Mouse (Mus musculus) heart, embryonic 12.5 days (tissue): Measurements from ENCODE around the gene Mrc1. TPM values are rescaled to one million over a fixed set of nuclear protein-coding genes. Genes with fewer than 3 reads are reported as not detected.

Experiments used
- ATAC-seq: fragments of 200-750 bp; cut with Nextera tagmentation; 2 replicates; pipeline ENCODE4 v1.8.0; 2017; ENCODE audit warnings: moderate TSS enrichment, moderate library complexity; ENCODE audit not compliant: insufficient number of reproducible peaks, low FRiP score
- H3K27ac ChIP-seq: fragments of 300-500 bp; sonication (generic); 2 replicates; pipeline ENCODE4 v1.5.1; 2016; ENCODE audit warnings: mild to moderate bottlenecking, moderate library complexity; ENCODE audit not compliant: poor library complexity, severe bottlenecking
- H3K27me3 ChIP-seq: fragments of 300-500 bp; sonication (generic); replicated peaks from 2 replicates; pipeline ENCODE4 v1.6.1; 2016; ENCODE audit warnings: mild to moderate bottlenecking, moderate library complexity
- H3K36me3 ChIP-seq: fragments of 300-500 bp; sonication (generic); 2 replicates; pipeline ENCODE4 v1.6.1; 2016; ENCODE audit warnings: mild to moderate bottlenecking, moderate library complexity
- H3K4me1 ChIP-seq: fragments of 300-500 bp; sonication (generic); replicated peaks from 2 replicates; pipeline ENCODE4 v1.6.1; 2016; ENCODE audit warnings: mild to moderate bottlenecking
- H3K4me2 ChIP-seq: fragments of 300-500 bp; sonication (generic); 2 replicates; pipeline ENCODE4 v1.6.1; 2016; ENCODE audit warnings: mild to moderate bottlenecking, moderate library complexity
- H3K4me3 ChIP-seq: fragments of 300-500 bp; sonication (generic); 2 replicates; pipeline ENCODE4 v1.5.1; 2016; ENCODE audit warnings: mild to moderate bottlenecking
- H3K9ac ChIP-seq: fragments of 300-500 bp; sonication (generic); 2 replicates; pipeline ENCODE4 v1.6.1; 2016; ENCODE audit warnings: mild to moderate bottlenecking, moderate library complexity
- H3K9me3 ChIP-seq: fragments of 300-500 bp; sonication (generic); replicated peaks from 2 replicates; pipeline ENCODE4 v1.6.1; 2016; ENCODE audit warnings: mild to moderate bottlenecking, moderate library complexity
- WGBS: fragments of 180-500 bp; shearing (Covaris S2); methylation state at CpG from one replicate; pipeline ENCODE4 v1.1.7; 2016; 5-methylcytosine and 5-hydroxymethylcytosine counted together
- polyA plus RNA-seq: library from polyadenylated mRNA; unstranded; fragments of >200 nt; fragmentation: Nextera tagmentation; extraction: Ambion mirVana; gene quantifications from 2 replicates; pipeline ENCODE4 v1.2.1, GENCODE M21; 2016

Gene Mrc1
- polyA plus RNA-seq, 1 experiment from 2014 or later: 3.0 TPM

DNA sequence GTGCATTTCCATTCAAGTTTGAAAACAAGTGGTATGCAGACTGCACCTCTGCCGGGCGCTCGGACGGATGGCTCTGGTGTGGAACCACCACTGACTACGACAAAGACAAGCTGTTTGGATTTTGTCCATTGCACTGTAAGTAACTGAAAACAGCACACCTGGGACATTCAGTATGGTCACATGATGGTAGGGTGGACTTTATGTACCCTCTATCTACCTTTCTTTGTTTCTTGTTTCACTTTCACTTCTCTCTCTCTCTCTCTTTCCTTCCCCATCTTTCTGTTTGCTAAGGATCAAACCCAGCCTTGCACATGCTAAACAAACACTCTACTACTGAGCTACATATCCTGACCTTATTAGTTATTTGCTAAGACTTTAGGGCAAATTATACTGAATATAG, 15.0 kb downstream of the Mrc1 start:
- Histone ChIP-seq H3K4me3 (no peak overlapping the region), H3K36me3 (no peaks in the 10 kb centered on the region), H3K4me1 (peaks cover 6% of the 10 kb centered on the region), H3K4me2 (no peak overlapping the region), H3K9me3 (no peaks in the 10 kb centered on the region), H3K9ac (no peak overlapping the region), H3K27ac (no peak overlapping the region), H3K27me3 (no peaks in the 10 kb centered on the region)
- 92% methylated on average over 5 of the region's 5 CpGs for WGBS
- no peak for ATAC-seq

GRCm38 (mm10) chr2:14244668-14245067, 15.5 kb downstream of the Mrc1 start:
- Histone ChIP-seq H3K4me1 (peaks cover under 1% of the 10 kb centered on the region; the same call in 1 of the 2 replicates), H3K27ac (no peak overlapping the region), H3K4me3 (no peak overlapping the region), H3K4me2 (no peak overlapping the region), H3K9ac (no peak overlapping the region), H3K9me3 (no peaks in the 10 kb centered on the region), H3K36me3 (no peaks in the 10 kb centered on the region), H3K27me3 (no peaks in the 10 kb centered on the region)
- no peak for ATAC-seq
- 75% methylated on average over 2 of the region's 2 CpGs for WGBS

DNA sequence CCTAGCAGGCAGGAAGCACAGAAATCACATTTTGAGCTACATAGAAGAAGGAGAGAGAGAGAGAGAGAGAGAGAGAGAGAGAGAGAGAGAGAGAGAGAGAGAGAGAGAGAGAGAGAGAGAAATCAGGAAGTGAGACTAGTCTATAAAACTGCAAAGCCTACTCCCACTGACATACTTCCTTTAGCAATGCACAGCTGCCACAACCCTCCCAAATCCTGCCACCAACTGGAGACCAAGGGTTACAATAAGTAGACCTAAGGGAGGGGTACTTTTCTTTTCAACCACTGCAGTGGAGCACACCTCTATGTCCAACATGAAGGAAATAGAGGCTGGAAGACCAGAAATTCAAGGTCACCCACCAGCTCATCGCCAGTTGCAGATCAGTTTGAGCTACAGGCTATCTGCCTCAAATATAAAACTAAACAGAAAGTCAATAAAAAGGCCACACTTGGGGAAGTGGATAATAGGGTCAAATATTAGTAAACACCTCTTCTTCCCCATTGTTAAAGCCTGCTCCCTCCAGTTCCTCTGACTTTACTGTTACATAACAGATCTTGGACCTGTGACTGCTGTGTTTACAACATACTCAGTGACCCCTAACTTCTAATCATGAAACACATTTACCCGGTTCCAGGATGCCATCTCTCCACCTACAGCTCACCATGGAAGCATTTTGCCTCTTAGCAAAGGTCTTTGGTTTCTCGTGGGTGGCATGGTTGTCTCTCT, 20.8 kb downstream of the Mrc1 start:
- Histone ChIP-seq H3K4me1 (no peaks in the 10 kb centered on the region), H3K9me3 (no peaks in the 10 kb centered on the region), H3K4me3 (no peak overlapping the region), H3K9ac (no peak overlapping the region), H3K36me3 (no peaks in the 10 kb centered on the region), H3K4me2 (no peak overlapping the region), H3K27ac (no peak overlapping the region), H3K27me3 (no peaks in the 10 kb centered on the region)
- no peak for ATAC-seq
- WGBS: 78% methylated on average over 3 of the region's 3 CpGs

DNA sequence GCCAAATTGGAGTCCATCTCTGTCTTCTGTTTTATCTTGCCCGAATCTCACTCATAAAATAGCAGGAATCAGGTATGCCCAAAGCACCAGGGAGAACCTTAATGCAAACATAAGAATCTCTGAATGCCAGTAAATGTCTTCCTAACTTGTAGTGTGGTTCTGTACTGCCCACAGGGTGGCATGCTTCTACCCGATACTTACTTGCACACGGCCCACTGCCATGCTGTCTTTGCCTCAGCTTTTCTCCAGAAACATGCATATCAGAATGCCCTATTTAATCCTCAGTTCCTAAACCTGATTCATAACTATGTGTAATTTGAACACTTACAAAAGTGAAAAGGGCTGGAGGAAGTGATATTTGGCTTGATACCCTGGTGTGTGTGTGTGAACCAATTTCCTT, 22.7 kb downstream of the Mrc1 start:
- 75% methylated on average over 3 of the region's 3 CpGs for WGBS
- Histone ChIP-seq H3K27ac (no peak overlapping the region), H3K4me3 (no peak overlapping the region), H3K4me1 (no peaks in the 10 kb centered on the region), H3K4me2 (no peak overlapping the region), H3K36me3 (no peaks in the 10 kb centered on the region), H3K9ac (no peak overlapping the region), H3K9me3 (no peaks in the 10 kb centered on the region), H3K27me3 (no peaks in the 10 kb centered on the region)
- no peak for ATAC-seq

- Histone ChIP-seq H3K36me3 (no peaks in the 10 kb centered on the region), H3K9ac (no peak overlapping the region), H3K27ac (no peak overlapping the region), H3K27me3 (no peaks in the 10 kb centered on the region), H3K4me1 (no peaks in the 10 kb centered on the region), H3K4me3 (no peak overlapping the region), H3K4me2 (no peak overlapping the region), H3K9me3 (no peaks in the 10 kb centered on the region)
- no peak for ATAC-seq
These were observed 29.2 kb downstream of the Mrc1 start for GRCm38 (mm10) chr2:14258345-14258850.

GRCm38 (mm10) chr2:14262090-14262489, 32.9 kb downstream of the Mrc1 start:
- Histone ChIP-seq H3K27me3 (no peaks in the 10 kb centered on the region), H3K9ac (no peak overlapping the region), H3K9me3 (no peaks in the 10 kb centered on the region), H3K36me3 (no peaks in the 10 kb centered on the region), H3K4me2 (no peak overlapping the region), H3K4me1 (no peaks in the 10 kb centered on the region), H3K4me3 (no peak overlapping the region), H3K27ac (no peak overlapping the region)
- 71% methylated on average over 1 of the region's 1 CpGs for WGBS
- no peak for ATAC-seq

- no peak overlapping the region for H3K27ac ChIP-seq
- H3K4me1 ChIP-seq: no peaks in the 10 kb centered on the region
- no peak overlapping the region for H3K9ac ChIP-seq
- no peak overlapping the region for H3K4me2 ChIP-seq
- no peaks in the 10 kb centered on the region for H3K27me3 ChIP-seq
- ATAC-seq: no peak
- WGBS: 65% methylated on average over 1 of the region's 1 CpGs
- H3K4me3 ChIP-seq: no peak overlapping the region
- H3K36me3 ChIP-seq: no peaks in the 10 kb centered on the region
- no peaks in the 10 kb centered on the region for H3K9me3 ChIP-seq
These were observed 40.0 kb downstream of the Mrc1 start for GRCm38 (mm10) chr2:14269160-14269559.

GRCm38 (mm10) chr2:14272088-14272487, 42.9 kb downstream of the Mrc1 start:
- ATAC-seq: no peak
- H3K4me3 ChIP-seq: no peak overlapping the region
- 0 out of 2 replicates have a peak, but pooled peaks cover 3% of the 10 kb centered on the region for H3K4me1 ChIP-seq
- no peak overlapping the region for H3K9ac ChIP-seq
- 69% methylated on average over 1 of the region's 1 CpGs for WGBS
- H3K27ac ChIP-seq: no peak overlapping the region
- no peaks in the 10 kb centered on the region for H3K36me3 ChIP-seq
- H3K4me2 ChIP-seq: no peak overlapping the region
- H3K9me3 ChIP-seq: no peaks in the 10 kb centered on the region
- H3K27me3 ChIP-seq: no peaks in the 10 kb centered on the region

- 82% methylated on average over 5 of the region's 5 CpGs for WGBS
- ATAC-seq: no peak
- Histone ChIP-seq H3K4me1 (0 out of 2 replicates have a peak, but pooled peaks cover 3% of the 10 kb centered on the region), H3K27me3 (no peaks in the 10 kb centered on the region), H3K9ac (no peak overlapping the region), H3K36me3 (no peaks in the 10 kb centered on the region), H3K4me3 (no peak overlapping the region), H3K4me2 (no peak overlapping the region), H3K9me3 (no peaks in the 10 kb centered on the region), H3K27ac (no peak overlapping the region)
These were observed 46.6 kb downstream of the Mrc1 start for GRCm38 (mm10) chr2:14275796-14276195.

GRCm38 (mm10) chr2:14279256-14279655, 50.1 kb downstream of the Mrc1 start:
- no peak for ATAC-seq
- 83% methylated on average over 2 of the region's 2 CpGs for WGBS
- no peaks in the 10 kb centered on the region for H3K9me3 ChIP-seq
- no peak overlapping the region for H3K27ac ChIP-seq
- 0 out of 2 replicates have a peak, but pooled peaks cover 3% of the 10 kb centered on the region for H3K4me1 ChIP-seq
- no peak overlapping the region for H3K4me2 ChIP-seq
- H3K4me3 ChIP-seq: no peak overlapping the region
- no peaks in the 10 kb centered on the region for H3K36me3 ChIP-seq
- no peak overlapping the region for H3K9ac ChIP-seq
- no peaks in the 10 kb centered on the region for H3K27me3 ChIP-seq

DNA sequence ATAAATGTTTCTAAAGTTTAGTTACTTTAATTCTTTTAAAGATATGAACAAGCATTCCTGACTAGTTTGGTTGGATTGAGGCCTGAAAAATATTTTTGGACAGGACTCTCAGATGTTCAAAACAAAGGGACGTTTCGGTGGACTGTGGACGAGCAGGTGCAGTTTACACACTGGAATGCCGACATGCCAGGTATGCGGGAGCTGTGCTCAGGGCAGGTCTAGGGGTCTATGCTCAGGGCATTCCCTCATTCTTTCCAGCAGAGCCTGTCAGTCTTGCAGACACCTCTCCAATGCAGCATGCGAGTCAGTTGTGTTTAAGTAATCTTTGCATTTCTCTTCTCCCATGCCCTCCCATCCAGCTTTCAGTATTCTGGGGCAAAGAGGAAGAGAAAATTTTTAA, 50.6 kb downstream of the Mrc1 start:
- whole genome bisulfite sequencing: 71% methylated on average over 6 of the region's 6 CpGs
- no peak for ATAC-seq

DNA sequence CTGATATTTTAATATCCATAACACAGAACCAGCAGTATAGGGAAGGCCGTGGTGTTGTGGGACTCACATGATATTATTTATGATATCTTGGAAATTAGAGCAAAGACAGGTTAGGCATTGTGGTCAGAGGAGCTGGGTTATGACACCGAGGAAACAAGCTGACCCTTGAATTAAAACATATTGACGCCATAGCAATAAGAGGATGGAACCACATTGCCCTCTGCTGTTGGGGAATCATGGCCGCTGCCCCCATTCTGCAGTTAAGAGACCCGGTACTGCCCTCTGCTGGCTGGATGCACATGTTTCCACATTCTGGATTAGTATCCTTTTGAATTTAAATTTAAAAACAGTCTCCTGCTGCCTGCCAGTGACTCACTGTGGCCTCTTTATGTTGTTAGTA, 66.1 kb downstream of the Mrc1 start:
- Histone ChIP-seq H3K27ac (no peak overlapping the region), H3K27me3 (no peaks in the 10 kb centered on the region), H3K4me1 (no peaks in the 10 kb centered on the region), H3K9me3 (no peaks in the 10 kb centered on the region), H3K36me3 (no peaks in the 10 kb centered on the region), H3K9ac (no peak overlapping the region), H3K4me3 (no peak overlapping the region), H3K4me2 (no peak overlapping the region)
- no peak for ATAC-seq
- 44% methylated on average over 5 of the region's 5 CpGs for WGBS

More for the DNA sequence above, 50.6 kb downstream of the Mrc1 start:
- Histone ChIP-seq H3K4me3 (no peak overlapping the region), H3K4me2 (no peak overlapping the region), H3K27me3 (no peaks in the 10 kb centered on the region), H3K9ac (no peak overlapping the region), H3K9me3 (no peaks in the 10 kb centered on the region), H3K4me1 (0 out of 2 replicates have a peak, but pooled peaks cover 3% of the 10 kb centered on the region), H3K27ac (no peak overlapping the region), H3K36me3 (no peaks in the 10 kb centered on the region)
